Mouse (Mus musculus): ENCODE measurements around the gene Cnksr3.

DNA sequence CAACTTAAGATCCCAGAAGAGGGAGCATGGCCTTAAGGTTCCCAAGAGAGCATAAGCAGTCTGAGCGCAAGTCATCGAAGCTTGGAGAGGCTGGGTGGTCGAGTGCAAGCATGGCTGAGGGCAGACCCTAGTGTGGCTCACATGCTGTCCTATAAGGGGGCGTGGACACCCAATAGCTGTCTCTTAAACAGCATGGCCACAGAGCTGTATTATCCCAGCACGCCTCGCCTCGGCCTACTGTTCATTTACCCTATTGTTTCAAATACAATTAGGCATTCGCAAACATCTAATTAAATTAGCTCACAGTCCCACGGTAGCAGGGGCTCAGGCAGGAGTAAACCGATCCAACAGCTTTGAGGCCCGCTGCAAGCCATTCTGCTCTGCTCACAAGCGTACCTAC, 49.0 kb downstream of the Cnksr3 start:
- TF ChIP-seq CTCF (conservative IDR thresholded peaks at IDR 0.05; ENCODE audit: insufficient read depth, insufficient read length, low read depth, low read length) (no peak), POLR2A (IDR thresholded peaks at IDR 0.05; ENCODE audit: low read depth, low read length) (no peak)

Measured in kidney, adult 2 months (tissue).